Mouse (Mus musculus) embryo, embryonic 10.5 days (tissue): ENCODE results near the gene Fam196a.

ENCODE experiments used
- DNase-seq: peaks from one replicate; pipeline ENCODE4 v3.0.0-alpha.2; 2015; ENCODE audit warnings: low spot score

Fam196a gene

DNA sequence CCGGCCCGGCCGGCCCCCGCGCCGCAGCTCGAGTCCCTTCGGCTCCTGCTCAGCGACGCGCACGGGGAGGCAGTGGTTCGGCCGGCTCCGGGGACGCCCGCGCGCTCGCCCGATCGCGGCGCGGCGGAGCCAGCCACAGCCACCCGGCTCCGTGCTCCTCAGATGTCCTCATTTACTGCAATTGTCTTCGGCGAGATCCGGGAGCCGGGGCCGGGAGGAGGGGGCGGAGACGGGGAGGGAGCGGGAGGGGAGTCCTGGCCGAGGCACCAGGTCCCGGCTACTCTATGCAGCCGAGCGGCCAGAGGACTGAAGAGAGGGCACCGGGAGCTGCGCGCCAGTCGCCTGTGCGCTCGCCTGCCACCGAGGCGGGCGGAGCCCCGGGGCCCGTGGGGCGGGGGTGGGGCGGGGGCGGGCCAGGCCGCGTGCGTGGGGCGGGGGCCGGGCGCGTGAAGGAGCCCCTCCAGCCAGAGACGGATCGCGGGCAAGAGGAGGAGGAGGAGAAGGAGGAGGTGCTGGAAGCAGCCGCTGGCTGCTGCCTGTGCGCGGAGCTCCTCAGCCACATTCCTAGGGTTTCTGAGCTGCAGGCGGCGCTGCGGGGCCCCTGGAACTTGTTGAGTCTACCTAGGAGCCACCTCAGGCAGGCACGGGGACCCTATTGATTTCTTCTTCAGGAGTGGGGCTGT lies at the start of gene Fam196a:
Gene Fam196a, minus strand, starts transcription at position 504 of the 683 bp plus-strand sequence.
- DNase-seq: peak; percentile 73

DNA sequence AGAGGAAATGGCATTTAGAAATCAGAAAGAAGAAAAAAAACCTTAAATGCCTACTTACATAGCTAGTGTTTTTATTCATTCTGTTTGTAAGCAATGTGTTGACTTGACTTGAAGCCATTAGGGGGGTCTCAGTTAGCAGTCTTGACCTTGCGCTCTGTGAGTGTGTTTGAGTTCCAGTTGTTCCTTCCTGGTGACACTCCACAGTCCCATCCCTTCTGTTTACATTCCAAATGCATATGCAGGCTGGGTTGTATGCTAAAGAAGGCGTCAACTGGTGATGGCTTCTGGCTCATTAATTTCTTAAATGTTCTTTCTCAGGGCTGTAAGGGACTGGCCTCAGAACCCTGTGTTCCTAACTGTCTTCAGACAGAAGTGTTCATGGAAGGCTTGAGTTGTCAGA lies 23.4 kb upstream of the Fam196a start:
- no peak for DNase-seq

- peak; percentile 53 for DNase-seq
Observed at GRCm38 (mm10) chr7:134960871-134961270, 22.6 kb upstream of the Fam196a start.

DNA sequence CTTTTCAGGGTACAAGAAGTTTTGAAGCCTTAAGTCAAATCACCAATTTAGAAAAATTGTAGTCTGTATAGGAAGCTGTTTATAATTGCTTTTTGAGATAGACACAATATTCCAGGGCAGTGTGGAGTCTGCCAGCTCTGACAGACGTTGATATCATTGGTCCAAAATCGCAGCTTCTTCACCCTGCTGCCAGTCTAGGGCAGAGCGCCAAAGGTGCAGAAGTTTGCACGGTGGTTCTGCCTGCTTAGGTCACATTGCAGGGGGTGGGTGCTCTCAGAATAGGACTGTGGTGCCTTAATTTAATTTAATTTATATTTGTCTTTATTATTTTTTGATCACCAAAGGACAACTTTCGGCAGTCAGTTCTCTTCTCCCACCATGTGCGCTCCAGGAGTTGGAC lies 20.9 kb upstream of the Fam196a start:
- no peak for DNase-seq

GRCm38 (mm10) chr7:134945925-134946716 lies 7.9 kb upstream of the Fam196a start:
- DNase-seq: peak; percentile 23

DNA sequence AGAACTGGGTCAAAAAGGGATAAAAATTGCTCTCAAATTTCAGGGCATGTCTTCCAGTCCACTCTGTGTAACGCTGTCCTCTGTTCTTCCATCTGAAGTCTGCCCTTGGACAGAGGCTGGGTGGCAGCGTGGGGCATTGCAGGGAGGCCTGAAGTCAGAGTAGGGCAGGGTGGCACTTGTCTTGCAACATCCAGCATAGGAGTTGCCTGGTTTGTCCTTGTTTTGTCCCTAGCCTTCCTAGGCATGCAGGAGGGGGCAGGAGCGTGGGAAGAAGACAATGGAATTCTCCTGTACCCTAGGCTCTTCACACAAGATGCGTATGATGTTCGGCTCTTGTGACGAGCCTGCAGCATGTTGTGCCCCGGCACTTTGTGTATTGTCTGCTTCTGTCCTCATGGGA lies 5.5 kb upstream of the Fam196a start:
- DNase-seq: no peak

DNA sequence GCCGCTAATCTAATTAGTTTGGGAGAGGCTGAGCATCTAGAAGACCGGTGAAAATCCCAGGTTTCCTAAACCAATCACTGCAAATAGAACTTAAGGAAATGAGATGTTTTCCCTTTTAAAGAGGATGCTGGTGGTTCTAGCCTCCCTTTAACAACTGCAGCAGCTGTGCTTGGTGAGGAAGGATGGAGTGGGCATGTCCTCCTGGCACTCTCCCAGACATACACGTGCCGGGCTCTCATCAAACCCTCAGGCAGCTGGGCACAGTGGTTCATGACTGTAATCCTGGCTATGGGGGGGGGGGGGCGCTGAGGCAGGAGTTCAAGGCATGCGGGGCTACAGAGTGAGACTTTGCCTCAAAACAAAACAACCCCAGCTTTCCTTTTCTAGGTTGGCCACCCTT lies 4.8 kb upstream of the Fam196a start:
- DNase-seq: no peak

GRCm38 (mm10) chr7:134941891-134942290 lies 3.7 kb upstream of the Fam196a start:
- DNase-seq: no peak

- DNase-seq: peak; percentile 38
Observed at GRCm38 (mm10) chr7:134937471-134937926, 731 bp downstream of the Fam196a start.

DNA sequence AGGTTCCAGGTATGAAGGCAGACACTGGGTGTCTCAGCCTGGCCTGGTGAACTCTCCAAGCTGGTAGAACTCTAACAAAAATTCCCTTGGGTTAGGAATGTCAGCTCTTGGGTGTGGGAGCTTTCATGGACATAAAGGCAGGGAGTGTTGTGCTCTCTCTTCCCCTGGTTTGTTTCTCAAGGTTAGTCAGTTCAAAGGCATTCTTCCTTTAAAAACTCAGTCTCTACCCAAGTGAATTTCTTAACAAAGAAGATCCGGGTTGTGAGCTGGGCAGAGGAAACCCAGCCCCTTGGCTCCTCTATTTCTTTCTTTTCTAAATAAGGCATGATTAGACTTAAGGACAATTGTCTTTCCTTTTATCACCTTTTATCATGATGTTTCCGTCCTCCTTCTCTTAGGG lies 6.3 kb downstream of the Fam196a start:
- DNase-seq: no peak

GRCm38 (mm10) chr7:134901992-134902391 lies 36.2 kb downstream of the Fam196a start:
- DNase-seq: no peak

DNA sequence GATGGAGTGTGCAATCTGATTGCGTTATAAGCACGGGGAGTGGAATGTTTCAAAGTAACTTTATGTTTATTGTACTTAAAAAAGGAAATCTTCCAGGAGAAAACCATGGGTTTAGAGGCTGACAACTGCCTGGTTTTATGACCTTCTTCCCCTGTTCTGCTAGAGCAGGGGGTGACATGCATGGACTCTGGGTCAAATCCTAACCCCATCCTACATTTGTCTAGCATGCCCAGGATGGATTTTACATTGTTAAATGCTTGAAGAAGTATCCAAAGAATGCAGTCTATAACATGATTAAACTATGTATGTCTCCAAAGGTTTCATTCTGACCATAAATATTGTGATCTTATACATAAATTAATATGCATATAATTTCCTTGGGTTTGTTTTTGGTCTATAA lies 38.8 kb downstream of the Fam196a start:
- no peak for DNase-seq

GRCm38 (mm10) chr7:134894604-134895003 lies 43.6 kb downstream of the Fam196a start:
- no peak for DNase-seq

- peak; percentile 26 for DNase-seq
Observed at GRCm38 (mm10) chr7:134892972-134893371, 45.3 kb downstream of the Fam196a start.

GRCm38 (mm10) chr7:134892449-134892871 lies 45.8 kb downstream of the Fam196a start:
- no peak for DNase-seq

- DNase-seq: peak; percentile 12
Observed at GRCm38 (mm10) chr7:134883516-134883915, 54.7 kb downstream of the Fam196a start.

GRCm38 (mm10) chr7:134880431-134880830 lies 57.8 kb downstream of the Fam196a start:
- DNase-seq: no peak

- peak; percentile 15 for DNase-seq
Observed at GRCm38 (mm10) chr7:134878985-134879384, 59.2 kb downstream of the Fam196a start.

- DNase-seq: no peak
Observed at GRCm38 (mm10) chr7:134872981-134873380, 65.2 kb downstream of the Fam196a start.

DNA sequence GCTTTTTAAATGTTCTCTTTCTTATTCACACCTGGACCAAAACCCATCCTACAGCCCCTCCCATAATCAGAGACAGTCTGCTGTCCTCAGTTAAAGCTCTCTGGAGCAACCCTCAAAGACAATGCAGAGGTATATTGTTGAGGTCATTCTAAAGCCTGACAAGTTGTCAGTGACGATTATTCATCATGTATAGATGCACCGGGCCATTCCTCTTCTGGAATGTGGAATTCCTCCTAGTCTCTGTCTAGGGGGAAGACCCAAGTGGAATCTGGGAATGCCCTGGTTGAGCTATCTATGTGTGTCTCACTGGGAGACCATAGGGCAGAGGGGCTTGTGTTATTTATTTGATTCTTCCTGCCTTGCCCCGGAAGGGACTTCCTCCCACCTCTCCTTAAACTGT lies 65.7 kb downstream of the Fam196a start:
- DNase-seq: no peak

DNA sequence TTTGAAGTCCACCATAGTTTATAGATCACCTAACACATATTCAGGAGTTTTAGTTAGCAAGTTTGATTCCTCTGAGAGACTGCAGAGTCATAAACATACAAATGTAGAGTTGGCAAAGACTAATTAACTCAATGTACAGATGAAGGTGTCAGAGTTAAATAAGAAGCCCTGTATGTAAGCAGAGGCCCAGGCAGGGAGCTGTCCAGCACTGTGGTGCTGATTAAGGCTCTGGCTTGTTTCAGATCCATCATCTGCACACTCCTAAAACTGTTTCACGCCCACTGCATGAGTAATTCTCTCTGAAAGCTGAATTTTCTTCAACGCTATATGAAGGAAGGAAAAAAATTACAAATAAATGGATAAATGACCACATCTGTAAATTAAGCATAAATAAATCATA lies 74.1 kb downstream of the Fam196a start:
- DNase-seq: peak; percentile 78

DNA sequence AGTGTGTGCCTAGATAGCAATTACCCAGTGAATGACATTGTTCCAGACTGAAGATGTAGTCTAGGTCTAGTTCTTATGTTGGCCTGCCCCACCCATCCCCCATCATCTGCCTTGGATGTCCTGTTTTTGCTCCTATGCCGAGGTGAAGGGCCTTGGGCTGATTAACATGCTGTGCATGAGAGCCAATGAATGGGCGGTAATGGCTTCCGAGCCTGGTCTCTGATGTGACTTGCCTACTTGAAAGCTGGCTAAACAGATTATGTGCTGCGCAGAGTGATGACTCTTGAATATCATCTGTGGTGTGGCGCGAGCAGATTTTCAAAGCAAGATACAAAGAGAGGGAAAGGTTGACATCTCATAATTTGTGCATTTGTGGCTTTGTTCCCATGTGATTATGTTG lies 76.2 kb downstream of the Fam196a start:
- no peak for DNase-seq

DNA sequence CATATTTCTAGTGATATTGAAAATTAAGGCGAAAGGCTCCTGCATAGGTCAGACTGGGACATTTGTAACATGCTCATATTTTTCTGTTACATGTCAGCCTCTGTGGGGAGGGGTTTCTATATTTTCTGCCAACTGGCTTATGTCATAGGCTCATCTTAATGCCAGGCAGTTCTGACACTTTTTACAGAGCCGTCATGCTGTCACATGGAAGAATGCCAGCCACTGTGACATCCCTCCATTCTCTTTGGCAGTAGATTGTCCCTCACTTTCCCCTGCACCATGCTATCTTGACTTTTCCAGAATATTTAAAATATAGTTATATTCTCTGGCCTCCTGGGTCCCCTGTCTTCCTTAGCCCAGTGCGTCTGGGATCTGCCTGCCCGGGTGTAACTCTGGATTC lies 95.5 kb downstream of the Fam196a start:
- DNase-seq: no peak
